Mouse (Mus musculus): ENCODE measurements around the gene Peli1. TPM values are rescaled to one million over a fixed set of nuclear protein-coding genes. Genes with fewer than 3 reads are reported as not detected.
A peak's percentile ranks its signal among the peaks of the same experiment; 100 is the strongest.

The Peli1 gene
- total RNA-seq (2014; rRNA removed) (38.1 and 41.2 TPM in 2 replicates), polyA plus RNA-seq (2015; fragmentation: Nextera tagmentation; extraction: Ambion mirVana) (46.5 and 47.1 TPM in 2 replicates)

GRCm38 (mm10) chr11:21091067-21091427 lies at the start of gene Peli1:
TSS of gene Peli1 (plus strand) at chr11:21091291.
- H3K9me3 ChIP-seq (ENCODE audit: low read length): no peaks in the 10 kb centered on the region
- under 1% methylated on average over 23 of the region's 24 CpGs for WGBS
- DNase-seq (ENCODE audit: low spot score) (peak; percentile 98), ATAC-seq (peak; percentile 99)
- peak within 1 kb of the TSS; percentile 99 for H3K27ac ChIP-seq
- H3K4me2 ChIP-seq (ENCODE audit: low read depth, low read length): peak within 1 kb of the TSS; percentile 59
- TF ChIP-seq CTCF (IDR thresholded peaks at IDR 0.05; ENCODE audit: low read depth): 0 out of 2 replicates have a peak, but pooled peaks have one; percentile 12
- no peaks in the 10 kb centered on the region for H3K27me3 ChIP-seq (ENCODE audit: insufficient read depth, low read length)
- no peaks in the 10 kb centered on the region for H3K36me3 ChIP-seq (ENCODE audit: insufficient read depth, low read length)
- peak within 1 kb of the TSS; percentile 74 for H3K4me3 ChIP-seq (ENCODE audit: low read length)
- peaks cover 6% of the 10 kb centered on the region; the same call in 1 of the 2 replicates for H3K4me1 ChIP-seq (ENCODE audit: insufficient read depth, low read length)
- H3K9ac ChIP-seq (replicated peaks; ENCODE audit: low read length): peak within 1 kb of the TSS; percentile 96

- Histone ChIP-seq H3K9ac (replicated peaks; ENCODE audit: low read length) (no peak overlapping the region), H3K4me2 (ENCODE audit: low read depth, low read length) (no peak overlapping the region), H3K9me3 (ENCODE audit: low read length) (no peaks in the 10 kb centered on the region), H3K27ac (no peak overlapping the region), H3K4me3 (ENCODE audit: low read length) (no peak overlapping the region), H3K36me3 (ENCODE audit: insufficient read depth, low read length) (no peaks in the 10 kb centered on the region), H3K27me3 (ENCODE audit: insufficient read depth, low read length) (no peaks in the 10 kb centered on the region), H3K4me1 (ENCODE audit: insufficient read depth, low read length) (no peaks in the 10 kb centered on the region)
- no peak for DNase-seq (ENCODE audit: low spot score)
- TF ChIP-seq CTCF (IDR thresholded peaks at IDR 0.05; ENCODE audit: low read depth): no peak
- ATAC-seq: no peak
- 88% methylated on average over 5 of the region's 5 CpGs for WGBS
These were observed 48.5 kb upstream of the Peli1 start for GRCm38 (mm10) chr11:21042590-21042989.

- Histone ChIP-seq H3K27me3 (ENCODE audit: insufficient read depth, low read length) (no peaks in the 10 kb centered on the region), H3K36me3 (ENCODE audit: insufficient read depth, low read length) (no peaks in the 10 kb centered on the region), H3K9ac (replicated peaks; ENCODE audit: low read length) (no peak overlapping the region), H3K4me3 (ENCODE audit: low read length) (no peak overlapping the region), H3K27ac (no peak overlapping the region), H3K4me1 (ENCODE audit: insufficient read depth, low read length) (no peaks in the 10 kb centered on the region), H3K4me2 (ENCODE audit: low read depth, low read length) (no peak overlapping the region), H3K9me3 (ENCODE audit: low read length) (no peaks in the 10 kb centered on the region)
- no peak for TF ChIP-seq CTCF (IDR thresholded peaks at IDR 0.05; ENCODE audit: low read depth)
- WGBS: 93% methylated on average over 2 of the region's 2 CpGs
- DNase-seq (ENCODE audit: low spot score) (no peak), ATAC-seq (no peak)
These were observed 44.9 kb upstream of the Peli1 start for GRCm38 (mm10) chr11:21046188-21046587.

- Histone ChIP-seq H3K4me2 (ENCODE audit: low read depth, low read length) (no peak overlapping the region), H3K36me3 (ENCODE audit: insufficient read depth, low read length) (no peaks in the 10 kb centered on the region), H3K9me3 (ENCODE audit: low read length) (no peaks in the 10 kb centered on the region), H3K4me3 (ENCODE audit: low read length) (no peak overlapping the region), H3K27ac (no peak overlapping the region), H3K27me3 (ENCODE audit: insufficient read depth, low read length) (no peaks in the 10 kb centered on the region), H3K9ac (replicated peaks; ENCODE audit: low read length) (no peak overlapping the region), H3K4me1 (ENCODE audit: insufficient read depth, low read length) (no peaks in the 10 kb centered on the region)
- 82% methylated on average over 2 of the region's 2 CpGs for WGBS
- DNase-seq (ENCODE audit: low spot score) (no peak), ATAC-seq (no peak)
- no peak for TF ChIP-seq CTCF (IDR thresholded peaks at IDR 0.05; ENCODE audit: low read depth)
These were observed 43.2 kb upstream of the Peli1 start for GRCm38 (mm10) chr11:21047921-21048320.

- Histone ChIP-seq H3K4me2 (ENCODE audit: low read depth, low read length) (no peak overlapping the region), H3K4me3 (ENCODE audit: low read length) (no peak overlapping the region), H3K27ac (no peak overlapping the region), H3K4me1 (ENCODE audit: insufficient read depth, low read length) (no peaks in the 10 kb centered on the region), H3K27me3 (ENCODE audit: insufficient read depth, low read length) (no peaks in the 10 kb centered on the region), H3K9ac (replicated peaks; ENCODE audit: low read length) (no peak overlapping the region), H3K9me3 (ENCODE audit: low read length) (no peaks in the 10 kb centered on the region), H3K36me3 (ENCODE audit: insufficient read depth, low read length) (no peaks in the 10 kb centered on the region)
- 86% methylated on average over 9 of the region's 9 CpGs for WGBS
- ATAC-seq: no peak
- no peak for DNase-seq (ENCODE audit: low spot score)
- TF ChIP-seq CTCF (IDR thresholded peaks at IDR 0.05; ENCODE audit: low read depth): no peak
These were observed 39.4 kb upstream of the Peli1 start for GRCm38 (mm10) chr11:21051716-21052115.

GRCm38 (mm10) chr11:21054587-21054986 lies 36.5 kb upstream of the Peli1 start:
- Histone ChIP-seq H3K27ac (no peak overlapping the region), H3K27me3 (ENCODE audit: insufficient read depth, low read length) (no peaks in the 10 kb centered on the region), H3K9ac (replicated peaks; ENCODE audit: low read length) (no peak overlapping the region), H3K4me1 (ENCODE audit: insufficient read depth, low read length) (no peaks in the 10 kb centered on the region), H3K4me2 (ENCODE audit: low read depth, low read length) (no peak overlapping the region), H3K9me3 (ENCODE audit: low read length) (no peaks in the 10 kb centered on the region), H3K4me3 (ENCODE audit: low read length) (no peak overlapping the region), H3K36me3 (ENCODE audit: insufficient read depth, low read length) (no peaks in the 10 kb centered on the region)
- ATAC-seq (no peak), DNase-seq (ENCODE audit: low spot score) (no peak)
- no peak for TF ChIP-seq CTCF (IDR thresholded peaks at IDR 0.05; ENCODE audit: low read depth)

- Histone ChIP-seq H3K4me2 (ENCODE audit: low read depth, low read length) (no peak overlapping the region), H3K9ac (replicated peaks; ENCODE audit: low read length) (no peak overlapping the region), H3K27me3 (ENCODE audit: insufficient read depth, low read length) (no peaks in the 10 kb centered on the region), H3K4me3 (ENCODE audit: low read length) (no peak overlapping the region), H3K4me1 (ENCODE audit: insufficient read depth, low read length) (no peaks in the 10 kb centered on the region), H3K27ac (no peak overlapping the region), H3K9me3 (ENCODE audit: low read length) (no peaks in the 10 kb centered on the region), H3K36me3 (ENCODE audit: insufficient read depth, low read length) (no peaks in the 10 kb centered on the region)
- WGBS: 92% methylated on average over 13 of the region's 13 CpGs
- no peak for ATAC-seq
- DNase-seq (ENCODE audit: low spot score): no peak
- no peak for TF ChIP-seq CTCF (IDR thresholded peaks at IDR 0.05; ENCODE audit: low read depth)
These were observed 34.8 kb upstream of the Peli1 start for GRCm38 (mm10) chr11:21056109-21056850.
